In the genomic region with DNA sequence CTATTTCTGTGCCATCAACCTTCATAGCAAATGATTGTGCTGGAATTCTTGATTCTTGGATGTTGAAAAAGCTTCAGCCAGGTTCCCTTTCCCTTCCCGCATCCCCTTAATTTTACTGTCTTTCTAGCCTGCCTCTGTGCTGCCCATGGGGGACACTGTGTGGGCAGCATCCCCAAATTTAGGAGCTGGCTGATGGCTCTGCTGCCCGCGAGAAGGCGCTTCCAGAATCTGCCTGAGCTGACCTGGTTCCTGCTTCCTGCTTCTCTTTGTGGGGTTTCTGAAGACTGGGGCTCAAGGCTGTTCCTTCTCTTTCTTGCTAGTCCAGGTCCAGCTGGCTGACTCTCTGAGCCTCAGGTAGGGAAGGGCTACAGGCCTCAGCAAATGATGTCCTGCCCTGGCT, we compare ENCODE assay signal across 19 mouse cellular contexts. TPM values are rescaled to one million over a fixed set of nuclear protein-coding genes. Genes with fewer than 3 reads are reported as not detected.
"Had no signal": no experiment of that assay in that cellular context is flagged by ENCODE, and none has a peak within 500 bp of the region (broad histone marks: within the 10 kb centered on the region; RNA-seq: fewer than 3 reads in every experiment).

No protein-coding gene starts in this region.

- H3K4me3 ChIP-seq: midbrain, embryonic 10.5 days; midbrain, embryonic 12.5 days; myocyte; neural tube, embryonic 13.5 days; neural tube, embryonic 15.5 days had no signal

- DNase-seq: lung, adult 18-20 months; lung, embryonic 14.5 days; lung, postnatal 10 days; lung, postnatal 4 days; midbrain, embryonic 14.5 days; retina, postnatal 1 day; right cerebral cortex, postnatal 25 days; right cerebral cortex, postnatal 4 days; spleen, adult 18-20 months; thymus, adult 2 months; thymus, postnatal 25 days; thymus, postnatal 4 days had no signal

- H3K27ac ChIP-seq: midbrain, embryonic 10.5 days; midbrain, embryonic 12.5 days; neural tube, embryonic 13.5 days; neural tube, embryonic 15.5 days had no signal

RNA-seq across cellular contexts. Expression of a gene that starts 20.7 kb away (rescaled TPM):
- total RNA-seq: megakaryocyte, adult 5-6 weeks; megakaryocyte-erythroid progenitor cell, adult 5-6 weeks had no signal

RNA-seq across cellular contexts. Expression of a gene that starts 48.1 kb away (rescaled TPM):
- total RNA-seq: megakaryocyte, adult 5-6 weeks; megakaryocyte-erythroid progenitor cell, adult 5-6 weeks had no signal
